Mouse (Mus musculus) left cerebral cortex, postnatal 36 days (tissue): ENCODE data around the gene Son. TPM values are rescaled to one million over a fixed set of nuclear protein-coding genes. Genes with fewer than 3 reads are reported as not detected.
A peak's percentile ranks its signal among the peaks of the same experiment; 100 is the strongest.

ENCODE experiments used
- DNase-seq, 2 experiments: peaks; one replicate each; pipeline ENCODE4 v3.0.0; 2021 to 2022; ENCODE audit warnings: low spot score in 2 of 2, mixed read lengths in 1 of 2
- intact Hi-C: fragments of 180-260 bp; cut with DNase I; formaldehyde crosslinking; loops from one replicate; pipeline ENCODE4 v1.15.1; 2025
- total RNA-seq, 2 experiments: library from RNA; stranded (reverse); gene quantifications; 2 replicates each; pipeline ENCODE4 v1.2.3; 2021

Son gene
- total RNA-seq = 100 to 1,000 TPM; 177 to 236 TPM

- intact Hi-C loops = loop anchor here (2.0 kb wide), 1 partner anchor 51 kb away; the partner anchor contains the start of gene Tmem50b
- peak; percentile 97 for DNase-seq
Measured at GRCm38 (mm10) chr16:91647461-91648219, at the start of gene Son. TSS of gene Son (plus strand) at chr16:91647506.

GRCm38 (mm10) chr16:91597672-91598010 lies 49.7 kb upstream of the Son start, which contains the start of gene Tmem50b:
TSS of gene Tmem50b (minus strand) at chr16:91597800.
- intact Hi-C loops = loop anchor here (2.0 kb wide), 1 partner anchor 49 kb away; the partner anchor contains the start of genes Gart and Son
- DNase-seq = peak; percentile 98

- DNase-seq = no peak
- intact Hi-C loops = no loop called here
Measured at GRCm38 (mm10) chr16:91599242-91599641, 48.1 kb upstream of the Son start.

- intact Hi-C loops = no loop called here
- DNase-seq = no peak
Measured at GRCm38 (mm10) chr16:91601081-91601480, 46.2 kb upstream of the Son start.

- intact Hi-C loops = no loop called here
- no peak for DNase-seq
Measured at GRCm38 (mm10) chr16:91601693-91602092, 45.6 kb upstream of the Son start.

GRCm38 (mm10) chr16:91605156-91605555 lies 42.1 kb upstream of the Son start:
- DNase-seq = no peak
- intact Hi-C loops = no loop called here

- intact Hi-C loops = no loop called here
- no peak for DNase-seq
Measured at GRCm38 (mm10) chr16:91606958-91607357, 40.3 kb upstream of the Son start.

- DNase-seq = no peak
- intact Hi-C loops = no loop called here
Measured at GRCm38 (mm10) chr16:91609501-91610245, 37.6 kb upstream of the Son start.

GRCm38 (mm10) chr16:91611248-91611647 lies 36.1 kb upstream of the Son start:
- intact Hi-C loops = no loop called here
- no peak for DNase-seq

- DNase-seq = no peak
- intact Hi-C loops = no loop called here
Measured at GRCm38 (mm10) chr16:91612525-91612924, 34.8 kb upstream of the Son start.

- intact Hi-C loops = no loop called here
- no peak for DNase-seq
Measured at GRCm38 (mm10) chr16:91614552-91614951, 32.8 kb upstream of the Son start.

- intact Hi-C loops = no loop called here
- DNase-seq = peak; percentile 83
Measured at GRCm38 (mm10) chr16:91618511-91619501, 28.5 kb upstream of the Son start, which contains the start of gene Dnajc28. TSS of gene Dnajc28 (minus strand) at chr16:91619026.

GRCm38 (mm10) chr16:91620185-91620584 lies 27.1 kb upstream of the Son start:
- intact Hi-C loops = no loop called here

GRCm38 (mm10) chr16:91620991-91621390 lies 26.3 kb upstream of the Son start:
- intact Hi-C loops = no loop called here

More at GRCm38 (mm10) chr16:91620185-91620584, 27.1 kb upstream of the Son start:
- no peak for DNase-seq

GRCm38 (mm10) chr16:91623074-91623473 lies 24.2 kb upstream of the Son start:
- intact Hi-C loops = no loop called here
- no peak for DNase-seq

More at GRCm38 (mm10) chr16:91620991-91621390, 26.3 kb upstream of the Son start:
- no peak for DNase-seq

GRCm38 (mm10) chr16:91627831-91628230 lies 19.5 kb upstream of the Son start:
- intact Hi-C loops = no loop called here
- peak in 1 of 2 experiments; percentile 30 for DNase-seq

- DNase-seq = no peak
- intact Hi-C loops = no loop called here
Measured at GRCm38 (mm10) chr16:91628673-91629072, 18.6 kb upstream of the Son start.

GRCm38 (mm10) chr16:91629749-91630148 lies 17.6 kb upstream of the Son start:
- no peak for DNase-seq
- intact Hi-C loops = no loop called here

- no peak for DNase-seq
- intact Hi-C loops = no loop called here
Measured at GRCm38 (mm10) chr16:91630584-91630983, 16.7 kb upstream of the Son start.
